Mouse (Mus musculus): ENCODE measurements at regions not wholly inside any gene's neighbourhood (a gene's known extent, or its start where the extent isn't known, plus 50 kb on each side); places are given as distances from the start of the nearest gene placed in this dataset.

DNA sequence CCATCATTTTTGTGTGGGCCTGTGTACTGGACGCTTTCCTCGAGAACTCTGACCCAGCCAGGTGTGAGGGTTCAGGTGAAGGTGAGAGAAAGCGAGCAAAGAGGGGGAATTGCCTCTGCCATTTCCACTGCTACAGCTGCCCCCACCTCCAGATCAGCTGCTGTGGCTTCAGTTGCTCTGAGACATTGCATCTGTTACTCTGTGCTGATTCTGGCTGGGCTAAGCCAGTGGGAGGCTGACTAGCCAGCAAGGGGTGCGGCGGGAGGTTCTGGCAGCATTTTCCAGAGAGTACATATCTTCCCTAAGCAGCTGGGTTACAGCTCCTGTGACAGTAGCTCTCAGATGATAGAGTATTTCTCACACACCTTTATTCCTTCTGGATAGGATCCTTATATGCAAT, 712.7 kb upstream of the Cdh18 start:
- 70% methylated on average over 5 of the region's 5 CpGs for WGBS
- Histone ChIP-seq H3K4me3 (ENCODE audit: insufficient read depth, low read depth, low read length) (no peak overlapping the region), H3K27ac (ENCODE audit: insufficient read depth, low read depth, low read length) (no peak overlapping the region), H3K36me3 (ENCODE audit: control insufficient read depth, insufficient read depth, low read length) (no peaks in the 10 kb centered on the region), H3K4me1 (ENCODE audit: control insufficient read depth, insufficient read depth, low read length) (no peaks in the 10 kb centered on the region), H3K27me3 (replicated peaks; ENCODE audit: control insufficient read depth, insufficient read depth, low read length) (no peaks in the 10 kb centered on the region)
- no peak for DNase-seq
- TF ChIP-seq POLR2A (IDR thresholded peaks at IDR 0.05; ENCODE audit: low read depth, low read length) = no peak
- no peak for TF ChIP-seq CTCF (conservative IDR thresholded peaks at IDR 0.05; ENCODE audit: insufficient read depth, insufficient read length, low read depth, low read length)

DNA sequence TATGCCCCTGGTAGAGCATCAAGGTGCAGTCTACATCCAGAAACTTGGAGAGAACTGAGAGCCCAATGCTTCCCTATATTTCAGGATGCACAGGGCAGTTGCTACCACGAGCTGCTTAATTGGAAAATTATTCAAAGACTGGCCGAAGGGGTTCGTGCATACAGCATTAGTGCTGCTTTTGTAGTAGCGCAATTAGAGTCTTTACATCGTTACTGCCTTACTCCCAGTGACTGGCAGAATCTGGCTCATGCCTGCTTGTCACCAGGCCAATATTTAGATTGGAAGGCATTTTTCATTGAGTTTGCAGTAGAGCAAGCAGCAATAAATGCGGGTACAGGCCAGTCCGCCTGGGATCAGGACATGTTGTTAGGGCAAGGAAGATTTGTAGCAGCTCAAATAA, 690.3 kb upstream of the Cdh18 start:
- Histone ChIP-seq H3K27me3 (replicated peaks; ENCODE audit: control insufficient read depth, insufficient read depth, low read length) (no peaks in the 10 kb centered on the region), H3K4me1 (ENCODE audit: control insufficient read depth, insufficient read depth, low read length) (no peaks in the 10 kb centered on the region), H3K36me3 (ENCODE audit: control insufficient read depth, insufficient read depth, low read length) (no peaks in the 10 kb centered on the region), H3K27ac (ENCODE audit: insufficient read depth, low read depth, low read length) (no peak overlapping the region), H3K4me3 (ENCODE audit: insufficient read depth, low read depth, low read length) (no peak overlapping the region)
- no peak for DNase-seq
- no peak for TF ChIP-seq CTCF (conservative IDR thresholded peaks at IDR 0.05; ENCODE audit: insufficient read depth, insufficient read length, low read depth, low read length)
- no peak for TF ChIP-seq POLR2A (IDR thresholded peaks at IDR 0.05; ENCODE audit: low read depth, low read length)
- 81% methylated on average over 7 of the region's 7 CpGs for WGBS

DNA sequence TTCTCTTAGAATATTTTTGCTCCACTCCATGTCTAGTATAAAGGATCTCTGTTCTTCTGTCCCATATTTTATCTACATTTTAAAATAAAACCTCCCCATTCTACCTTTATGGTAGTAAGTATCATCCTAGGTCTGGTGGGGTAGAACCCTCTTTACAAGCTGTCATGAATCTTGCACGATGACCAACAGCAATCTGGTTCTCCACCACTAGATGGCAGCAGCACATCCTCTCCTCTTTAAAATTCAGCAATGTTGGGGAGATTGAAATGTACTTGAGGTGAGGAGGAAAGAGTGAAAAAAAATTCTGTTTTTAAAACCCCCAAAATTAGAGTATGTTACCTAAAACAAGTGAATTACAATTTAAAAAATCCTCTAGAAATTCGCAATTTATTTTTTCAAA, 663.6 kb upstream of the Cdh18 start:
- H3K4me1 ChIP-seq (ENCODE audit: control insufficient read depth, insufficient read depth, low read length) = no peaks in the 10 kb centered on the region
- no peak overlapping the region for H3K4me3 ChIP-seq (ENCODE audit: insufficient read depth, low read depth, low read length)
- peak; percentile 36 for DNase-seq
- WGBS = 17% methylated on average over 2 of the region's 2 CpGs
- no peak overlapping the region for H3K27ac ChIP-seq (ENCODE audit: insufficient read depth, low read depth, low read length)
- H3K36me3 ChIP-seq (ENCODE audit: control insufficient read depth, insufficient read depth, low read length) = no peaks in the 10 kb centered on the region
- TF ChIP-seq POLR2A (IDR thresholded peaks at IDR 0.05; ENCODE audit: low read depth, low read length) = no peak
- TF ChIP-seq CTCF (conservative IDR thresholded peaks at IDR 0.05; ENCODE audit: insufficient read depth, insufficient read length, low read depth, low read length) = peak; percentile 58
- no peaks in the 10 kb centered on the region for H3K27me3 ChIP-seq (replicated peaks; ENCODE audit: control insufficient read depth, insufficient read depth, low read length)
